Mouse (Mus musculus): ENCODE measurements at regions not wholly inside any gene's neighbourhood (a gene's known extent, or its start where the extent isn't known, plus 50 kb on each side); places are given as distances from the start of the nearest gene placed in this dataset.
"Not testable (repeated sequence)": the region's sequence is repeated elsewhere in the genome, so short reads cannot be mapped to it uniquely, and the experiment has no call there.

GRCm38 (mm10) chr4:5590531-5590930, 797.4 kb upstream of the Impad1 start:
- DNase-seq (ENCODE audit: low read depth, low spot score), result peak; percentile 26

- no peak for DNase-seq (ENCODE audit: low read depth, low spot score)
Observed at GRCm38 (mm10) chr4:5587465-5587864, 794.3 kb upstream of the Impad1 start.

GRCm38 (mm10) chr4:5585205-5585604, 792.0 kb upstream of the Impad1 start:
- no peak for DNase-seq (ENCODE audit: low read depth, low spot score)

GRCm38 (mm10) chr4:5583989-5584677, 791.0 kb upstream of the Impad1 start:
- DNase-seq (ENCODE audit: low read depth, low spot score), result peak; percentile 4

GRCm38 (mm10) chr4:5568076-5568475, 774.9 kb upstream of the Impad1 start:
- DNase-seq (ENCODE audit: low read depth, low spot score), result no peak

- DNase-seq (ENCODE audit: low read depth, low spot score), result peak; percentile 64
Observed at GRCm38 (mm10) chr4:5560001-5560657, 767.0 kb upstream of the Impad1 start.

- no peak for DNase-seq (ENCODE audit: low read depth, low spot score)
Observed at GRCm38 (mm10) chr4:5540155-5540554, 747.0 kb upstream of the Impad1 start.

- DNase-seq (ENCODE audit: low read depth, low spot score), result no peak
Observed at GRCm38 (mm10) chr4:5530416-5530815, 737.3 kb upstream of the Impad1 start.

- no peak for DNase-seq (ENCODE audit: low read depth, low spot score)
Observed at GRCm38 (mm10) chr4:5518522-5518921, 725.4 kb upstream of the Impad1 start.

GRCm38 (mm10) chr4:5515426-5515825, 722.3 kb upstream of the Impad1 start:
- not testable (repeated sequence) for DNase-seq (ENCODE audit: low read depth, low spot score)

- no peak for DNase-seq (ENCODE audit: low read depth, low spot score)
Observed at GRCm38 (mm10) chr4:5511743-5512142, 718.6 kb upstream of the Impad1 start.

- DNase-seq (ENCODE audit: low read depth, low spot score), result no peak
Observed at GRCm38 (mm10) chr4:5509398-5509797, 716.2 kb upstream of the Impad1 start.

- DNase-seq (ENCODE audit: low read depth, low spot score), result no peak
Observed at GRCm38 (mm10) chr4:5495012-5495411, 701.9 kb upstream of the Impad1 start.

- DNase-seq (ENCODE audit: low read depth, low spot score), result peak; percentile 18
Observed at GRCm38 (mm10) chr4:5494072-5495000, 701.2 kb upstream of the Impad1 start.

GRCm38 (mm10) chr4:5486786-5487185, 693.6 kb upstream of the Impad1 start:
- no peak for DNase-seq (ENCODE audit: low read depth, low spot score)

- DNase-seq (ENCODE audit: low read depth, low spot score), result no peak
Observed at GRCm38 (mm10) chr4:5471891-5472558, 678.9 kb upstream of the Impad1 start.

GRCm38 (mm10) chr4:5459028-5459695, 666.0 kb upstream of the Impad1 start:
- no peak for DNase-seq (ENCODE audit: low read depth, low spot score)

GRCm38 (mm10) chr4:5450417-5450816, 657.3 kb upstream of the Impad1 start:
- no peak for DNase-seq (ENCODE audit: low read depth, low spot score)

- DNase-seq (ENCODE audit: low read depth, low spot score), result no peak
Observed at GRCm38 (mm10) chr4:5441339-5442019, 648.3 kb upstream of the Impad1 start.

GRCm38 (mm10) chr4:5437076-5437475, 643.9 kb upstream of the Impad1 start:
- DNase-seq (ENCODE audit: low read depth, low spot score), result no peak
